Mouse (Mus musculus): ENCODE data around the gene Kcnt1. TPM values are rescaled to one million over a fixed set of nuclear protein-coding genes. Genes with fewer than 3 reads are reported as not detected.

The Kcnt1 gene
- polyA plus RNA-seq, 1 experiment from 2014 or later, result 0.34 TPM

DNA sequence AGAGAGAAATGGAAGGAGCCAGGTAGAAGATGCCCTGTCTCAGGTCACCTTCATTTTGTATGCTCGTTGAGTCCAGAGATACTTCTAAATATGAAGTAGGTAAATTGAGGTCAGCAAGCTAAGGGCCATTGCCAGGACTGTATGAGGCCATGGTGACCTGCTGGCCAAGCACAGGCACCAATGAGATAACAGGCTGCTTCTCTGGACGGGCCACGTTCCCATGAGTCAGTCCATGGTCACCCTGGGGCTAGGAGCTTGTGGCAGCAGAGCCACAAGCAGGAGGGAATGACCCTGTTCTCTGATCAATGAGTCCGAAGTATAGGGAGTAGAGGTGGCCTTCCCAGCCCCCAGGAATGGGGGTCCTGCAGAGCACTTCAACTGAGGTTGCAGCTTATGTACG, 51.3 kb downstream of the Kcnt1 start:
- Histone ChIP-seq H3K27me3 (no peaks in the 10 kb centered on the region), H3K9me3 (no peaks in the 10 kb centered on the region), H3K4me3 (replicated peaks) (no peak overlapping the region), H3K27ac (no peak overlapping the region), H3K9ac (replicated peaks) (no peak overlapping the region), H3K4me1 (replicated peaks) (no peaks in the 10 kb centered on the region), H3K4me2 (no peak overlapping the region), H3K36me3 (no peaks in the 10 kb centered on the region)
- ATAC-seq (ENCODE audit: insufficient number of reproducible peaks, insufficient read depth, low FRiP score, low TSS enrichment, low read depth), result no peak
- WGBS, result 80% methylated on average over 5 of the region's 5 CpGs

DNA sequence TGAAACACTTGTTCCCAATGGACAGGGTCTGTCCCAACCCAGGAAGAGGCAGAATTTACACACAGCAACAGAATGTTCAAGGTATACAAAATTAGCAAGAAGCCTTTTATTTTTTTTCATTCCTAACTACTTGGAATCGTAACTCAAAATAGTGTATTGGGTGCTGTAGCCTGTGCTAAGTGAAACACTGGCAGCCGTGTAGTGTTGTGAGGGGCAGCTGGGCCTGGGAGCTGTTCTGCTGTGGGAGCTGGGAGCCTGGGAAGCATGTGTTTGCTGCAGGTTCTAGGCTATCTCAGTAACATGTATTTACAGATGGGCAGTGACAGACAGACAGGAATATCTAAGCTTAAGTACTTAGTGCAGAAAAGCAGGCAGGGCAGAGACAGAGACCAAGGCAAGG, 54.9 kb downstream of the Kcnt1 start:
- ATAC-seq (ENCODE audit: insufficient number of reproducible peaks, insufficient read depth, low FRiP score, low TSS enrichment, low read depth), result no peak
- Histone ChIP-seq H3K27me3 (no peaks in the 10 kb centered on the region), H3K9me3 (no peaks in the 10 kb centered on the region), H3K9ac (replicated peaks) (no peak overlapping the region), H3K4me1 (replicated peaks) (no peaks in the 10 kb centered on the region), H3K4me3 (replicated peaks) (no peak overlapping the region), H3K4me2 (no peak overlapping the region), H3K27ac (no peak overlapping the region), H3K36me3 (peaks cover under 1% of the 10 kb centered on the region; the same call in 1 of the 2 replicates)
- WGBS, result 86% methylated on average over 2 of the region's 2 CpGs

DNA sequence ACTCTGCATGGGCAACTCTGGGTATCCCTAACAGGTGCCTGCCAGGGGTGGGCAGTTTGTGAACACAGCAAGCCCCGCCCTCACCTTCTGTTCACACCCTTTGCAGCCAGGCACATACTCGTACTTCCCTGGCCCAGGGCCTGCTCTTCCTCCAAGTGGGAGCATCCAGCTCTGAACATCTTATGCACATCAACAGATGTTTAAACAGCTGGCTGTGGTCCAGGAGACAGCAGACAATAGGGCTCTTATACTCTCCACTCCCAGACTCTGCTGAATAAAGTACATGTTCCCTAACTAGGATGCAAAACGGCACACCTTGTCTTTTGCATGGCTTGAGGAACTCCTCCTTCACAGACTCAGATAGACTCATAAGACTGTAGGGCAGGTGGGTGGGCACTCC, 56.4 kb downstream of the Kcnt1 start:
- H3K27me3 ChIP-seq, result no peaks in the 10 kb centered on the region
- H3K36me3 ChIP-seq, result peaks cover 16% of the 10 kb centered on the region
- no peak overlapping the region for H3K9ac ChIP-seq (replicated peaks)
- no peak overlapping the region for H3K4me2 ChIP-seq
- no peaks in the 10 kb centered on the region for H3K4me1 ChIP-seq (replicated peaks)
- 63% methylated on average over 3 of the region's 3 CpGs for WGBS
- H3K4me3 ChIP-seq (replicated peaks), result no peak overlapping the region
- no peaks in the 10 kb centered on the region for H3K9me3 ChIP-seq
- no peak for ATAC-seq (ENCODE audit: insufficient number of reproducible peaks, insufficient read depth, low FRiP score, low TSS enrichment, low read depth)
- H3K27ac ChIP-seq, result no peak overlapping the region

GRCm38 (mm10) chr2:25923799-25924198, 60.3 kb downstream of the Kcnt1 start:
- WGBS, result 86% methylated on average over 2 of the region's 2 CpGs
- ATAC-seq (ENCODE audit: insufficient number of reproducible peaks, insufficient read depth, low FRiP score, low TSS enrichment, low read depth), result no peak
- no peak overlapping the region for H3K27ac ChIP-seq
- H3K9ac ChIP-seq (replicated peaks), result no peak overlapping the region
- H3K4me3 ChIP-seq (replicated peaks), result no peak overlapping the region
- peaks cover 52% of the 10 kb centered on the region for H3K36me3 ChIP-seq
- no peaks in the 10 kb centered on the region for H3K4me1 ChIP-seq (replicated peaks)
- no peak overlapping the region for H3K4me2 ChIP-seq
- H3K9me3 ChIP-seq, result no peaks in the 10 kb centered on the region
- H3K27me3 ChIP-seq, result no peaks in the 10 kb centered on the region

GRCm38 (mm10) chr2:25924934-25925333, 61.4 kb downstream of the Kcnt1 start:
- 82% methylated on average over 4 of the region's 4 CpGs for WGBS
- H3K9ac ChIP-seq (replicated peaks), result no peak overlapping the region
- no peaks in the 10 kb centered on the region for H3K27me3 ChIP-seq
- peaks cover 63% of the 10 kb centered on the region for H3K36me3 ChIP-seq
- no peak for ATAC-seq (ENCODE audit: insufficient number of reproducible peaks, insufficient read depth, low FRiP score, low TSS enrichment, low read depth)
- no peak overlapping the region for H3K4me2 ChIP-seq
- no peaks in the 10 kb centered on the region for H3K4me1 ChIP-seq (replicated peaks)
- H3K27ac ChIP-seq, result no peak overlapping the region
- no peak overlapping the region for H3K4me3 ChIP-seq (replicated peaks)
- H3K9me3 ChIP-seq, result no peaks in the 10 kb centered on the region

- no peak overlapping the region for H3K9ac ChIP-seq (replicated peaks)
- 92% methylated on average over 7 of the region's 7 CpGs for WGBS
- H3K4me2 ChIP-seq, result no peak overlapping the region
- no peaks in the 10 kb centered on the region for H3K9me3 ChIP-seq
- H3K27ac ChIP-seq, result no peak overlapping the region
- no peaks in the 10 kb centered on the region for H3K4me1 ChIP-seq (replicated peaks)
- no peaks in the 10 kb centered on the region for H3K27me3 ChIP-seq
- ATAC-seq (ENCODE audit: insufficient number of reproducible peaks, insufficient read depth, low FRiP score, low TSS enrichment, low read depth), result no peak
- H3K4me3 ChIP-seq (replicated peaks), result no peak overlapping the region
- peaks cover 90% of the 10 kb centered on the region for H3K36me3 ChIP-seq
Measured at GRCm38 (mm10) chr2:25927821-25928220, 64.3 kb downstream of the Kcnt1 start.

GRCm38 (mm10) chr2:25931249-25931859, 67.8 kb downstream of the Kcnt1 start:
- Histone ChIP-seq H3K27me3 (no peaks in the 10 kb centered on the region), H3K36me3 (peaks cover 94% of the 10 kb centered on the region), H3K4me2 (no peak overlapping the region), H3K9me3 (no peaks in the 10 kb centered on the region), H3K27ac (no peak overlapping the region), H3K4me3 (replicated peaks) (no peak overlapping the region), H3K9ac (replicated peaks) (no peak overlapping the region), H3K4me1 (replicated peaks) (no peaks in the 10 kb centered on the region)
- 86% methylated on average over 6 of the region's 6 CpGs for WGBS
- ATAC-seq (ENCODE audit: insufficient number of reproducible peaks, insufficient read depth, low FRiP score, low TSS enrichment, low read depth), result no peak

GRCm38 (mm10) chr2:25940503-25940902, 77.0 kb downstream of the Kcnt1 start:
- H3K4me1 ChIP-seq (replicated peaks), result no peaks in the 10 kb centered on the region
- no peak overlapping the region for H3K4me2 ChIP-seq
- no peaks in the 10 kb centered on the region for H3K27me3 ChIP-seq
- no peaks in the 10 kb centered on the region for H3K9me3 ChIP-seq
- H3K36me3 ChIP-seq, result peaks cover 100% of the 10 kb centered on the region
- no peak overlapping the region for H3K27ac ChIP-seq
- no peak for ATAC-seq (ENCODE audit: insufficient number of reproducible peaks, insufficient read depth, low FRiP score, low TSS enrichment, low read depth)
- H3K4me3 ChIP-seq (replicated peaks), result no peak overlapping the region
- 89% methylated on average over 6 of the region's 6 CpGs for WGBS
- no peak overlapping the region for H3K9ac ChIP-seq (replicated peaks)

GRCm38 (mm10) chr2:25943822-25944221, 80.3 kb downstream of the Kcnt1 start:
- Histone ChIP-seq H3K4me1 (replicated peaks) (no peaks in the 10 kb centered on the region), H3K27ac (no peak overlapping the region), H3K36me3 (peaks cover 92% of the 10 kb centered on the region), H3K27me3 (no peaks in the 10 kb centered on the region), H3K4me3 (replicated peaks) (no peak overlapping the region), H3K9me3 (no peaks in the 10 kb centered on the region), H3K4me2 (no peak overlapping the region), H3K9ac (replicated peaks) (no peak overlapping the region)
- WGBS, result 91% methylated on average over 2 of the region's 2 CpGs
- ATAC-seq (ENCODE audit: insufficient number of reproducible peaks, insufficient read depth, low FRiP score, low TSS enrichment, low read depth), result no peak

DNA sequence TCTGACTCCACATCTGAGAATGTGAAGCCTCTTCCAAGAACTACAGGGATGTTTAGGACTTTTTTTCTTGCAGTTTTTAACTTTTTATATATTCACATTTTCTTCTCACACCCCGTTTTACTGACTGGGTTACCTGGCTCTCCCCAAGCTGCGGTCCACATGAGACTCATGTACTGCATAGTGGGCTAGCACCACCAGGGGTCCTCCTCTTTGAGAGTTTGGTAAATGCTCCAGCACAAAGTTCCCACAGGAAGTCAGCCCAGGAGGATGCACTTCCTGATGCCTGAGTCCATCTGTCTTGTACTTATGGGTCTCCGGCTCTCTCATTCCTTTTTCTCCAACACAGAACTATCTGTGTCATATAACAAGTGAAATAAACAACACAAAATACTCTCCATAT, 84.4 kb downstream of the Kcnt1 start:
- Histone ChIP-seq H3K27ac (no peak overlapping the region), H3K9ac (replicated peaks) (no peak overlapping the region), H3K27me3 (no peaks in the 10 kb centered on the region), H3K4me3 (replicated peaks) (no peak overlapping the region), H3K9me3 (no peaks in the 10 kb centered on the region), H3K36me3 (peaks cover 89% of the 10 kb centered on the region), H3K4me2 (no peak overlapping the region), H3K4me1 (replicated peaks) (no peaks in the 10 kb centered on the region)
- no peak for ATAC-seq (ENCODE audit: insufficient number of reproducible peaks, insufficient read depth, low FRiP score, low TSS enrichment, low read depth)
- WGBS, result 84% methylated on average over 3 of the region's 3 CpGs

GRCm38 (mm10) chr2:25949291-25949690, 85.8 kb downstream of the Kcnt1 start:
- peaks cover 88% of the 10 kb centered on the region for H3K36me3 ChIP-seq
- 92% methylated on average over 3 of the region's 3 CpGs for WGBS
- ATAC-seq (ENCODE audit: insufficient number of reproducible peaks, insufficient read depth, low FRiP score, low TSS enrichment, low read depth), result no peak

More at GRCm38 (mm10) chr2:25949291-25949690, 85.8 kb downstream of the Kcnt1 start:
- H3K27ac ChIP-seq, result no peak overlapping the region
- no peaks in the 10 kb centered on the region for H3K27me3 ChIP-seq
- H3K4me3 ChIP-seq (replicated peaks), result no peak overlapping the region
- H3K4me2 ChIP-seq, result no peak overlapping the region
- H3K9me3 ChIP-seq, result no peaks in the 10 kb centered on the region
- no peak overlapping the region for H3K9ac ChIP-seq (replicated peaks)
- no peaks in the 10 kb centered on the region for H3K4me1 ChIP-seq (replicated peaks)
